Mouse (Mus musculus) spleen, postnatal 36 days (tissue): ENCODE measurements around the gene Mid1.
"Not testable (repeated sequence)": the region's sequence is repeated elsewhere in the genome, so short reads cannot be mapped to it uniquely, and the experiment has no call there.

Experiments
- DNase-seq, 2 experiments: peaks; one replicate each; pipeline ENCODE4 v3.0.0; 2022; ENCODE audit warnings: low spot score in 2 of 2, mixed read lengths in 1 of 2

Gene Mid1

GRCm38 (mm10) chrX:169970546-169970945 is 285.5 kb downstream of the Mid1 start:
- DNase-seq = not testable (repeated sequence)

DNA sequence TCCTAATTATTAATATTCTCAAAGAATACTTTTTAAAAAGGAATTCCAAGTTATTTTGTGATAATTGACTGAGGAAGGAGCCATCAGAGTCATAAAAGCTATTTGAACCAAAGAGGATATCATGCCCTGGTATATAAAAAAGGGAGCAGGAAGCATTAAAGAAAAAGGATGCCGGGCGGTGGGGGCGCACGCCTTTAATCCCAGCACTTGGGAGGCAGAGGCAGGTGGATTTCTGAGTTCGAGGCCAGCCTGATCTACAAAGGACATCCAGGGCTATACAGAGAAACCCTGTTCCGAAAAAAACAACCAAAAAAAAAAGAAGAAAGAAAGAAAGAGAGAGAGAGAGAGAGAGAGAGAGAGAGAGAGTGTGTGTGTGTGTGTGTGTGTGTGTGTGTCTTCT is 286.6 kb downstream of the Mid1 start:
- DNase-seq = not testable (repeated sequence)

GRCm38 (mm10) chrX:169972131-169972530 is 287.1 kb downstream of the Mid1 start:
- peak in 1 of 2 experiments; percentile 4 for DNase-seq

- peak; percentile 66 to 84 for DNase-seq
These were observed 287.9 kb downstream of the Mid1 start for GRCm38 (mm10) chrX:169972791-169973494.

GRCm38 (mm10) chrX:169973806-169974205 is 288.8 kb downstream of the Mid1 start:
- DNase-seq = not testable (repeated sequence)

GRCm38 (mm10) chrX:169974456-169974855 is 289.5 kb downstream of the Mid1 start:
- DNase-seq = not testable (repeated sequence)

DNA sequence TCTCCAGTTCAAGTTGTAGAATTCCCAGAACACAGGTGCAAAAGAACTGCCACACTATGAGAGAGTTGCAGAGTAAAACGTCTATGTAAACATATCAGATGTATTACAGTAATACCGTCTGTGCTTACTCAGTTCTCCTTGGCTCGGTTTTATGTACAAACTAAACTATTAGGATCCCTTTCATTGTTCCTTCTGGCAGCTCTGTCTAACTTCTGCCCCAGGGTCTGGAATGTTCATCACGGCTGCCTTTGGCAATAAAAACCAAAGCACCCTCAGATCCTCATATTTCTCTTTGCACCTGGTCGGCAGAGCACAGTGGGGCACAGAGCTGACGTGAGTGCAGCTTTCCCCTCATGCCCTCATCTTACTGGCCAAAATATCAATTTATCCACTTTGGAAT is 290.0 kb downstream of the Mid1 start:
- DNase-seq = not testable (repeated sequence)

DNA sequence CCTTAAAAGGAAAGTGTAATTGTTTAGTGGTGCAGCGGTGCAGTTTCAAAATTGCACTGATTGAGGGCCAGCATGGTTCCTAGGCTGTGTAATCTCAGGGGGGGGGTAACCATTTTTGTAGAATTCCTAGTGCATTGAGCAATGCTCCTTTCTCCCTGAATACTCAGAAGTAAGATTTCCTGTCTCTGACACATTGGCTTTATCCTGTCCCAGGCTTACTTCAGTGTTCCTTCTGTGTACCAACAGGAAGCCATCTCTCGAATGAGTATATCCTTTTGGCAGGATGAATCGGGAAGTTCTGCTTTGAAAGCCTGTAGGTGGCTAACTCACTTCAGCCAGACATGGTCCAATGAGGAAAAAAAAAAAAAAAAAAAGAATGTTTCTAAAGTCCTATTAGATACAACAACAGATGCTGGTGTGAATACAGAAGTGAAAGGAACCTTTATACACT is 290.7 kb downstream of the Mid1 start:
- peak in 1 of 2 experiments; percentile 45 for DNase-seq

GRCm38 (mm10) chrX:169976340-169976739 is 291.3 kb downstream of the Mid1 start:
- not testable (repeated sequence) for DNase-seq

GRCm38 (mm10) chrX:169977856-169978435 is 292.9 kb downstream of the Mid1 start:
- DNase-seq = peak in 1 of 2 experiments; percentile 3

GRCm38 (mm10) chrX:169978436-169979381 is 293.7 kb downstream of the Mid1 start:
- DNase-seq = peak; percentile 56 to 70

DNA sequence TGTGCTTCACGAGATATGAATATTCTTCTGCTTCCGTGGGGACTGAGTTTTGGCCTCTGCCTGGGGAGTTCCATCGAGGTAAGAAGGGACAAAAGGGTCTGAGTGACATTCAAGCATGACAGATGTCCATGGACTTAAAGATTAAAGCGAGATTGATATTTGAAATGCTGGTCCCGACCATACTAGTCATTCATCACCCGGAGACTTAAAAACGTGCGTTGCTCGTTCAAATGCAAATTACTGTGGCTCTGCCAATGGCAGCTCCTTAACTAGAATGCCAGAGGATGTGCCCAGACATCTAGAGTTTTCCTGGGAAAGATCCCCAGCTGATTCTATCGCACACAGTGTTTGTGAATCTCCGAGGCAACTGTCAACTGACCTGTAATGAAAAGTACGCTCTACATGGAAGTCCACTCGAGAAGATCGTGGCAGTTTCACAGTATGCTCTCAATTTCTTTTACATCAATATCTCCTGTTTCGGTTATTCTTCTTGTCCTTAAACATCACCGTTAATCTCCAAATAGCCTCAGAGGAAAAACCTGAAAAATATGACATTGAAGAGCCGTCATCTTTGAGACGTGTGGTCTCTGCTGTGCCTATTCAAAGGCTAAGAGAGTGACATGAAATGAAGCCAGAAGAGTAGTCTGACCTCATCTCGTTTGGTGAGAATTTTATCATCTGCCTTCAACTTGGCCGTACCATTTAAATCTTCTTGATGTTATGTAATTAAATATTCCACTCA is 294.6 kb downstream of the Mid1 start:
- DNase-seq = peak in 1 of 2 experiments; percentile 12

GRCm38 (mm10) chrX:169980203-169980556 is 295.2 kb downstream of the Mid1 start:
- DNase-seq = peak in 1 of 2 experiments; percentile 8

DNA sequence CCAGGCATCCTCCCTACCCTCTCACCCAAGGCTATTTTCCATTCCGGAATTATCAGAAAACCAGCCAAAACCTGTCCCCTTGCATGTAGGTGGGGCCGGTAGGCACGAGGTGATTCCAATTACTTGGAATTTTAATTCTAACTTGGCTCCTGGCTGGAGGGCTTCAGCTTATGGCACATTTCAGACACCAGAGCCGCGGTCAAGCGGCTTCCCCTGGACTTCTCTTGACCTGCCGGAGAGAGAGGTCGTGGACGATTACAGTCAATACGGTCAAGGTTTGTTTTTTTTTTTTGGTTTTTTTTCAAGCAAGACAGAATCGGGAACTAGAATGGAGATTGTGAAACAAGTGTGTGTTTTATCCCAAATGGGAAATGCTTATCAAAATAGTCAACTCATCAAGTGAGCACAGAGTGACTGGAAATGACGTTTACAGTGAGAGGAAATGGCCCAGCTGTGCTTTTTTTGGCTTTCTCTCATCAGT is 295.9 kb downstream of the Mid1 start:
- DNase-seq = peak in 1 of 2 experiments; percentile 18

DNA sequence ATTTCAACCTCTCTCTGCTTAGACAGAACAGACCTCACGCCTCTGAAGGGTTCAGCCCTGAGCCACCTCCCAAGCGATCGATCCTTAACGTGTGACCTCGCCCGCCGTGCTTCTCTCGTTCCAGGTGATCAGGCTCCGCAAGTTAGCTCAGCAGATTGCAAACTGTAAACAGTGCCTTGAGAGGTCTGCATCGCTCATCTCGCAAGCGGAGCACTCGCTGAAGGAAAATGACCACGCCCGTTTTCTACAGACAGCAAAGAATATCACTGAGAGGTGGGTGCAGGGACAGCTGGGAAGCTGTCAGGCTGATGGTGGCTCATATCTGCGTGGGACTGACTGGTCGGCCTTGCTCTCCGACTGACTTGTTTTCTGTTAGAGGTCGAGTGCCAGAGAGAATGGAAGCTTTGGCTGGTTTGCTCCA is 296.8 kb downstream of the Mid1 start:
- peak in 1 of 2 experiments; percentile 26 for DNase-seq

- peak in 1 of 2 experiments; percentile 1 for DNase-seq
These were observed 297.8 kb downstream of the Mid1 start for GRCm38 (mm10) chrX:169982606-169983400.

GRCm38 (mm10) chrX:169983401-169984165 is 298.6 kb downstream of the Mid1 start:
- peak; percentile 1 to 2 for DNase-seq

GRCm38 (mm10) chrX:169984331-169984730 is 299.3 kb downstream of the Mid1 start:
- peak in 1 of 2 experiments; percentile 1 for DNase-seq

DNA sequence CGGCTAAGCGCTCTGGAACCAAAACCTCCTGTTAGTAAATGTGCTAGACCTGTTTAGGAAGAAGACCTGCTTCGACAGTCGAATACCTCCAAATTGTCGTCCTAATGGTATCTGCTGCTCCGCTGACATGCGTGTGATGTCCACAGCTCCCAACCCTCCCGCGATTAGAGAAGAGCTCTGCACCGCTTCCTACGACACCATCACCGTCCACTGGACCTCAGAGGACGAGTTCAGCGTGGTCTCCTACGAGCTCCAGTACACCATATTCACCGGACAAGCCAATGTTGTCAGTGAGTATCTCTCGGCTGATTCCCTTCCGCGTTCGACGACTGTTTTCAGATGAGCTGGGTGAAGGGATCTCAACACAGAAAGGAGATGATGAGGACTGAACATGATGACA is 299.9 kb downstream of the Mid1 start:
- peak; percentile 10 to 11 for DNase-seq
